Mouse (Mus musculus) kidney, postnatal 0 days (tissue): ENCODE results near the gene Creld2. TPM values are rescaled to one million over a fixed set of nuclear protein-coding genes. Genes with fewer than 3 reads are reported as not detected.
"Not testable (repeated sequence)": the region's sequence is repeated elsewhere in the genome, so short reads cannot be mapped to it uniquely, and the experiment has no call there.

Experiments used
- ATAC-seq: fragments of 200-750 bp; cut with Nextera tagmentation; replicated peaks from 2 replicates; pipeline ENCODE4 v1.8.0; 2017; ENCODE audit warnings: low read depth, moderate number of reproducible peaks, moderate TSS enrichment, moderate library complexity; ENCODE audit not compliant: low FRiP score
- DNase-seq: peaks from one replicate; pipeline ENCODE4 v3.0.0-alpha.2; 2016; ENCODE audit warnings: low spot score
- H3K27ac ChIP-seq: fragments of 300-500 bp; sonication (generic); 2 replicates; pipeline ENCODE4 v1.5.1; 2014; ENCODE audit warnings: mild to moderate bottlenecking
- H3K27me3 ChIP-seq: fragments of 300-500 bp; sonication (generic); 2 replicates; pipeline ENCODE4 v1.6.1; 2014; ENCODE audit warnings: low read length, mixed read lengths; ENCODE audit not compliant: insufficient read depth
- H3K36me3 ChIP-seq: fragments of 300-500 bp; sonication (generic); 2 replicates; pipeline ENCODE4 v1.6.1; 2014; ENCODE audit warnings: low read length, mixed read lengths; ENCODE audit not compliant: insufficient read depth
- H3K4me1 ChIP-seq: fragments of 300-500 bp; sonication (generic); replicated peaks from 2 replicates; pipeline ENCODE4 v1.6.1; 2014; ENCODE audit warnings: antibody characterized with exemption, low read length, mixed read lengths; ENCODE audit not compliant: insufficient read depth
- H3K4me2 ChIP-seq: fragments of 300-500 bp; sonication (generic); 2 replicates; pipeline ENCODE4 v1.6.1; 2014; ENCODE audit warnings: mild to moderate bottlenecking, low read length, moderate library complexity, mixed read lengths
- H3K4me3 ChIP-seq: fragments of 300-500 bp; sonication (generic); replicated peaks from 2 replicates; pipeline ENCODE4 v1.5.1; 2014; ENCODE audit warnings: low read depth, low read length
- H3K9ac ChIP-seq: fragments of 300-500 bp; sonication (generic); 2 replicates; pipeline ENCODE4 v1.6.1; 2014; ENCODE audit warnings: low read depth, low read length
- H3K9me3 ChIP-seq: fragments of 300-500 bp; sonication (generic); replicated peaks from 2 replicates; pipeline ENCODE4 v1.6.1; 2016; ENCODE audit warnings: low read length, inconsistent platforms, mixed read lengths
- CTCF ChIP-seq: IDR thresholded peaks from 2 replicates; pipeline ENCODE4 v1.5.1; 2016; ENCODE audit warnings: antibody characterized with exemption, low read depth, mild to moderate bottlenecking, moderate library complexity
- WGBS: fragments of 180-500 bp; shearing (Covaris S2); extraction: QIAGEN DNeasy Blood & Tissue Kit; methylation state at CpG from one replicate; pipeline ENCODE4 v1.1.7; 2014; 5-methylcytosine and 5-hydroxymethylcytosine counted together
- polyA plus RNA-seq: library from polyadenylated mRNA; unstranded; fragments of >200 nt; fragmentation: Nextera tagmentation; extraction: Ambion mirVana; gene quantifications from 2 replicates; pipeline ENCODE4 v1.2.1, GENCODE M21; 2015

Creld2 gene
- polyA plus RNA-seq, 1 experiment from 2014 or later, result 79.0 TPM

- ATAC-seq (no peak), DNase-seq (no peak)
- H3K4me1 ChIP-seq, result no peaks in the 10 kb centered on the region
- H3K9ac ChIP-seq, result no peak overlapping the region
- H3K27me3 ChIP-seq, result no peaks in the 10 kb centered on the region
- no peak overlapping the region for H3K4me2 ChIP-seq
- 88% methylated on average over 3 of the region's 3 CpGs for WGBS
- no peak overlapping the region for H3K4me3 ChIP-seq
- TF ChIP-seq CTCF, result no peak
- no peaks in the 10 kb centered on the region for H3K9me3 ChIP-seq
- H3K27ac ChIP-seq, result no peak overlapping the region
- H3K36me3 ChIP-seq, result peaks cover 9% of the 10 kb centered on the region; the same call in 1 of the 2 replicates
Measured at GRCm38 (mm10) chr15:88801903-88802302, 17.5 kb upstream of the Creld2 start.

GRCm38 (mm10) chr15:88802348-88802747 is 17.1 kb upstream of the Creld2 start:
- Histone ChIP-seq H3K36me3 (peaks cover 9% of the 10 kb centered on the region; the same call in 1 of the 2 replicates), H3K27me3 (no peaks in the 10 kb centered on the region), H3K27ac (no peak overlapping the region), H3K9me3 (no peaks in the 10 kb centered on the region), H3K4me3 (no peak overlapping the region), H3K4me2 (no peak overlapping the region), H3K9ac (no peak overlapping the region), H3K4me1 (no peaks in the 10 kb centered on the region)
- 85% methylated on average over 6 of the region's 6 CpGs for WGBS
- DNase-seq (no peak), ATAC-seq (no peak)
- TF ChIP-seq CTCF, result no peak

- H3K9me3 ChIP-seq, result no peaks in the 10 kb centered on the region
- H3K4me2 ChIP-seq, result no peak overlapping the region
- no peaks in the 10 kb centered on the region for H3K4me1 ChIP-seq
- DNase-seq (no peak), ATAC-seq (no peak)
- no peak overlapping the region for H3K4me3 ChIP-seq
- WGBS, result 82% methylated on average over 8 of the region's 8 CpGs
- peaks cover 9% of the 10 kb centered on the region; the same call in 1 of the 2 replicates for H3K36me3 ChIP-seq
- H3K27ac ChIP-seq, result no peak overlapping the region
- TF ChIP-seq CTCF, result no peak
- no peaks in the 10 kb centered on the region for H3K27me3 ChIP-seq
- H3K9ac ChIP-seq, result no peak overlapping the region
Measured at GRCm38 (mm10) chr15:88808121-88808520, 11.3 kb upstream of the Creld2 start.

GRCm38 (mm10) chr15:88810369-88810768 is 9.1 kb upstream of the Creld2 start:
- Histone ChIP-seq H3K4me2 (no peak overlapping the region), H3K27ac (no peak overlapping the region), H3K36me3 (peaks cover 14% of the 10 kb centered on the region; the same call in 1 of the 2 replicates), H3K27me3 (no peaks in the 10 kb centered on the region), H3K9ac (no peak overlapping the region), H3K4me3 (no peak overlapping the region), H3K4me1 (no peaks in the 10 kb centered on the region), H3K9me3 (no peaks in the 10 kb centered on the region)
- TF ChIP-seq CTCF, result no peak
- 86% methylated on average over 2 of the region's 2 CpGs for WGBS
- no peak for DNase-seq
- no peak for ATAC-seq

- TF ChIP-seq CTCF, result peak; percentile 51
- ATAC-seq (no peak), DNase-seq (no peak)
- 92% methylated on average over 3 of the region's 3 CpGs for WGBS
- no peaks in the 10 kb centered on the region for H3K9me3 ChIP-seq
- H3K4me3 ChIP-seq, result no peak overlapping the region
- H3K27me3 ChIP-seq, result no peaks in the 10 kb centered on the region
- no peak overlapping the region for H3K9ac ChIP-seq
- H3K27ac ChIP-seq, result no peak overlapping the region
- H3K36me3 ChIP-seq, result peaks cover 6% of the 10 kb centered on the region; the same call in 1 of the 2 replicates
- H3K4me2 ChIP-seq, result no peak overlapping the region
- no peaks in the 10 kb centered on the region for H3K4me1 ChIP-seq
Measured at GRCm38 (mm10) chr15:88813262-88813661, 6.2 kb upstream of the Creld2 start.

- H3K4me1 ChIP-seq, ATAC-seq, H3K36me3 ChIP-seq, DNase-seq, H3K27ac ChIP-seq, H3K27me3 ChIP-seq, H3K9me3 ChIP-seq, H3K4me2 ChIP-seq, H3K9ac ChIP-seq, H3K4me3 ChIP-seq: not testable (repeated sequence)
- 96% methylated on average over 2 of the region's 2 CpGs for WGBS
Measured at GRCm38 (mm10) chr15:88813873-88814272, 5.6 kb upstream of the Creld2 start.

- peaks cover 6% of the 10 kb centered on the region; the same call in 1 of the 2 replicates for H3K36me3 ChIP-seq
- no peak overlapping the region for H3K9ac ChIP-seq
- no peak overlapping the region for H3K4me2 ChIP-seq
- H3K27me3 ChIP-seq, result no peaks in the 10 kb centered on the region
- H3K4me1 ChIP-seq, result no peaks in the 10 kb centered on the region
- no peak overlapping the region for H3K27ac ChIP-seq
- peak; percentile 50 for TF ChIP-seq CTCF
- DNase-seq, result no peak
- 96% methylated on average over 11 of the region's 11 CpGs for WGBS
- no peak for ATAC-seq
- H3K4me3 ChIP-seq, result no peak overlapping the region
- H3K9me3 ChIP-seq, result no peaks in the 10 kb centered on the region
Measured at GRCm38 (mm10) chr15:88814411-88815047, 4.9 kb upstream of the Creld2 start.
